Mouse (Mus musculus): Measurements from ENCODE around the gene Cdk9. TPM values are rescaled to one million over a fixed set of nuclear protein-coding genes. Genes with fewer than 3 reads are reported as not detected.

Cdk9 gene
- total RNA-seq, 1 experiment = 68.0 TPM

- in situ Hi-C loops (cut with MboI; ENCODE audit: low sequenced_read_pairs in 2 of 2, unreplicated experiment in 2 of 2) = no loop called here
- no peak overlapping the region for H3K9ac ChIP-seq (ENCODE audit: insufficient read depth, low read depth, low read length, poor library complexity, severe bottlenecking)
- 0 out of 2 replicates have a peak overlapping the region, but pooled peaks have one; percentile 45 for H3K27ac ChIP-seq (ENCODE audit: insufficient read depth, low read depth, low read length, poor library complexity, severe bottlenecking)
- no peak overlapping the region for H3K4me3 ChIP-seq (ENCODE audit: insufficient read depth in 1 of 2, low read depth in 1 of 2, low read length in 2 of 2, poor library complexity in 1 of 2, severe bottlenecking in 1 of 2)
- H3K4me1 ChIP-seq (ENCODE audit: control insufficient read depth in 2 of 2, insufficient read depth in 2 of 2, low read length in 2 of 2, poor library complexity in 1 of 2) = peaks cover 1 to 15% of the 10 kb centered on the region in 2 experiments; a peak in 1 of 4 replicates
- no peak for DNase-seq (ENCODE audit: low read depth, low spot score)
- H3K36me3 ChIP-seq (ENCODE audit: control insufficient read depth, insufficient read depth, low read length, poor library complexity, severe bottlenecking) = peaks cover 65% of the 10 kb centered on the region
- no peaks in the 10 kb centered on the region for H3K9me3 ChIP-seq (ENCODE audit: control insufficient read depth, insufficient read depth, low read depth, low read length)
- TF ChIP-seq CHD2 (IDR thresholded peaks at IDR 0.05; ENCODE audit: low read depth, low read length) (no peak), ZC3H11A (IDR thresholded peaks at IDR 0.05; ENCODE audit: borderline replicate concordance, low read depth, low read length) (no peak), MAFK (IDR thresholded peaks at IDR 0.05; ENCODE audit: insufficient read depth, low read depth, low read length) (no peak), HCFC1 (IDR thresholded peaks at IDR 0.05; ENCODE audit: borderline replicate concordance, insufficient read depth, low read length) (no peak), ZNF384 (IDR thresholded peaks at IDR 0.05; ENCODE audit: low read depth, low read length) (no peak)
These were observed 26.2 kb downstream of the Cdk9 start for GRCm38 (mm10) chr2:32686640-32687039.

GRCm38 (mm10) chr2:32685807-32686206, 27.1 kb downstream of the Cdk9 start:
- Histone ChIP-seq H3K4me3 (ENCODE audit: insufficient read depth in 1 of 2, low read depth in 1 of 2, low read length in 2 of 2, poor library complexity in 1 of 2, severe bottlenecking in 1 of 2) (no peak overlapping the region), H3K27ac (ENCODE audit: insufficient read depth, low read depth, low read length, poor library complexity, severe bottlenecking) (no peak overlapping the region), H3K9ac (ENCODE audit: insufficient read depth, low read depth, low read length, poor library complexity, severe bottlenecking) (no peak overlapping the region), H3K4me1 (ENCODE audit: control insufficient read depth in 2 of 2, insufficient read depth in 2 of 2, low read length in 2 of 2, poor library complexity in 1 of 2) (peaks cover 2 to 9% of the 10 kb centered on the region in 2 experiments; a peak in 1 of 4 replicates), H3K9me3 (ENCODE audit: control insufficient read depth, insufficient read depth, low read depth, low read length) (no peaks in the 10 kb centered on the region), H3K36me3 (ENCODE audit: control insufficient read depth, insufficient read depth, low read length, poor library complexity, severe bottlenecking) (peaks cover 69% of the 10 kb centered on the region)
- in situ Hi-C loops (cut with MboI; ENCODE audit: low sequenced_read_pairs in 2 of 2, unreplicated experiment in 2 of 2) = no loop called here
- TF ChIP-seq MAFK (IDR thresholded peaks at IDR 0.05; ENCODE audit: insufficient read depth, low read depth, low read length) = no peak
- TF ChIP-seq ZNF384 (IDR thresholded peaks at IDR 0.05; ENCODE audit: low read depth, low read length) = no peak
- no peak for TF ChIP-seq HCFC1 (IDR thresholded peaks at IDR 0.05; ENCODE audit: borderline replicate concordance, insufficient read depth, low read length)
- TF ChIP-seq ZC3H11A (IDR thresholded peaks at IDR 0.05; ENCODE audit: borderline replicate concordance, low read depth, low read length) = no peak
- no peak for TF ChIP-seq CHD2 (IDR thresholded peaks at IDR 0.05; ENCODE audit: low read depth, low read length)
- no peak for DNase-seq (ENCODE audit: low read depth, low spot score)

GRCm38 (mm10) chr2:32684681-32685428, 28.0 kb downstream of the Cdk9 start:
- H3K9ac ChIP-seq (ENCODE audit: insufficient read depth, low read depth, low read length, poor library complexity, severe bottlenecking) = no peak overlapping the region
- H3K9me3 ChIP-seq (ENCODE audit: control insufficient read depth, insufficient read depth, low read depth, low read length) = no peaks in the 10 kb centered on the region
- no peak overlapping the region for H3K4me3 ChIP-seq (ENCODE audit: insufficient read depth in 1 of 2, low read depth in 1 of 2, low read length in 2 of 2, poor library complexity in 1 of 2, severe bottlenecking in 1 of 2)
- no peak overlapping the region; the same call in 1 of the 2 replicates for H3K27ac ChIP-seq (ENCODE audit: insufficient read depth, low read depth, low read length, poor library complexity, severe bottlenecking)
- in situ Hi-C loops (cut with MboI; ENCODE audit: low sequenced_read_pairs in 2 of 2, unreplicated experiment in 2 of 2) = no loop called here
- H3K36me3 ChIP-seq (ENCODE audit: control insufficient read depth, insufficient read depth, low read length, poor library complexity, severe bottlenecking) = peaks cover 67% of the 10 kb centered on the region
- H3K4me1 ChIP-seq (ENCODE audit: control insufficient read depth in 2 of 2, insufficient read depth in 2 of 2, low read length in 2 of 2, poor library complexity in 1 of 2) = peaks cover 2 to 8% of the 10 kb centered on the region in 2 experiments; a peak in 1 of 4 replicates
- DNase-seq (ENCODE audit: low read depth, low spot score) = no peak
- TF ChIP-seq ZNF384 (IDR thresholded peaks at IDR 0.05; ENCODE audit: low read depth, low read length) (no peak), HCFC1 (IDR thresholded peaks at IDR 0.05; ENCODE audit: borderline replicate concordance, insufficient read depth, low read length) (no peak), ZC3H11A (IDR thresholded peaks at IDR 0.05; ENCODE audit: borderline replicate concordance, low read depth, low read length) (no peak), MAFK (IDR thresholded peaks at IDR 0.05; ENCODE audit: insufficient read depth, low read depth, low read length) (no peak), CHD2 (IDR thresholded peaks at IDR 0.05; ENCODE audit: low read depth, low read length) (no peak)

- no peak overlapping the region for H3K27ac ChIP-seq (ENCODE audit: insufficient read depth, low read depth, low read length, poor library complexity, severe bottlenecking)
- no peak overlapping the region for H3K9ac ChIP-seq (ENCODE audit: insufficient read depth, low read depth, low read length, poor library complexity, severe bottlenecking)
- H3K4me3 ChIP-seq (ENCODE audit: insufficient read depth in 1 of 2, low read depth in 1 of 2, low read length in 2 of 2, poor library complexity in 1 of 2, severe bottlenecking in 1 of 2) = no peak overlapping the region
- DNase-seq (ENCODE audit: low read depth, low spot score) = no peak
- H3K9me3 ChIP-seq (ENCODE audit: control insufficient read depth, insufficient read depth, low read depth, low read length) = no peaks in the 10 kb centered on the region
- peaks cover 2 to 8% of the 10 kb centered on the region in 2 experiments; a peak in 1 of 4 replicates for H3K4me1 ChIP-seq (ENCODE audit: control insufficient read depth in 2 of 2, insufficient read depth in 2 of 2, low read length in 2 of 2, poor library complexity in 1 of 2)
- TF ChIP-seq HCFC1 (IDR thresholded peaks at IDR 0.05; ENCODE audit: borderline replicate concordance, insufficient read depth, low read length) (no peak), ZC3H11A (IDR thresholded peaks at IDR 0.05; ENCODE audit: borderline replicate concordance, low read depth, low read length) (no peak), MAFK (IDR thresholded peaks at IDR 0.05; ENCODE audit: insufficient read depth, low read depth, low read length) (no peak), ZNF384 (IDR thresholded peaks at IDR 0.05; ENCODE audit: low read depth, low read length) (no peak), CHD2 (IDR thresholded peaks at IDR 0.05; ENCODE audit: low read depth, low read length) (no peak)
- in situ Hi-C loops (cut with MboI; ENCODE audit: low sequenced_read_pairs in 2 of 2, unreplicated experiment in 2 of 2) = no loop called here
- H3K36me3 ChIP-seq (ENCODE audit: control insufficient read depth, insufficient read depth, low read length, poor library complexity, severe bottlenecking) = peaks cover 70% of the 10 kb centered on the region
These were observed 29.2 kb downstream of the Cdk9 start for GRCm38 (mm10) chr2:32683701-32684100.
